Comparison of ENCODE assay signal across 21 mouse cellular contexts in the genomic region with DNA sequence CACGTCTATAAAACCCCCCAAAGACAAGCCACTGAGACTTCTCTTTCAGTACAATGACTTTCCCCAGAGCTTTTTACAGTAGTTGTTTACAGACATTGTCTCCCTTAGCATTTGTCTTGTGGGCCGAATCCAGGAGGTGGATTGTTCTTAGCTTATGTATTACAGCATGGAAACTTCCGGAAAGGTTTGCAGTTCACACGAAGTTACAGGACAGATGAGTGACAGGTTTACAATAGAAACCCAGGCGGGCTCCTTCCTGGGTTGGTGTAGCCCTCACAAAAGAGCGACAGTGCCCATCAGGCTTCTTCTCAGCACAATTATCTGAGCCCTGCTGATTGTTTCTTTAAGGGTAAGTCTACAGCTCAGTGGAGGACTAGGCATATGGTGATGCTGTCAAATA.
DNase-seq lines count a peak whose midpoint lies in the region; ATAC-seq and TF ChIP-seq lines count a peak whose summit lies in the region.
"Had no signal": no experiment of that assay in that cellular context is flagged by ENCODE, and none has a peak within 500 bp of the region (broad histone marks: within the 10 kb centered on the region; RNA-seq: fewer than 3 reads in every experiment).

No protein-coding gene starts in this region.

- H3K9ac ChIP-seq in lung, embryonic 14.5 days, result no peak overlapping the region
- no peak overlapping the region for H3K9ac ChIP-seq in lung, postnatal 0 days (replicated peaks; ENCODE audit: low read depth)
- H3K9ac ChIP-seq in CH12.LX (ENCODE audit: insufficient read depth, low read depth), result no peak overlapping the region
- H3K9ac ChIP-seq in forebrain, embryonic 14.5 days (ENCODE audit: low read length), result no peak overlapping the region
- H3K9ac ChIP-seq: embryonic facial prominence, embryonic 12.5 days; forebrain, embryonic 13.5 days had no signal

- no peak overlapping the region for H3K27ac ChIP-seq in lung, embryonic 14.5 days (ENCODE audit: low read depth)
- no peak overlapping the region for H3K27ac ChIP-seq in lung, postnatal 0 days (ENCODE audit: low read length)
- 0 out of 2 replicates have a peak overlapping the region, but pooled peaks have one; percentile 13 for H3K27ac ChIP-seq in CH12.LX (ENCODE audit: insufficient read depth, low read depth)
- no peak overlapping the region for H3K27ac ChIP-seq in forebrain, embryonic 14.5 days (ENCODE audit: low read depth, low read length)
- H3K27ac ChIP-seq: embryonic facial prominence, embryonic 10.5 days; embryonic facial prominence, embryonic 12.5 days; forebrain, embryonic 13.5 days had no signal

- no peaks in the 10 kb centered on the region for H3K9me3 ChIP-seq in lung, embryonic 14.5 days (ENCODE audit: low read depth, low read length)
- no peaks in the 10 kb centered on the region for H3K9me3 ChIP-seq in lung, postnatal 0 days (ENCODE audit: low read length)
- H3K9me3 ChIP-seq in CH12.LX (replicated peaks; ENCODE audit: low read length), result no peaks in the 10 kb centered on the region
- no peaks in the 10 kb centered on the region for H3K9me3 ChIP-seq in forebrain, embryonic 14.5 days (replicated peaks; ENCODE audit: control insufficient read depth, low read length)
- H3K9me3 ChIP-seq: embryonic facial prominence, embryonic 10.5 days; embryonic facial prominence, embryonic 12.5 days; forebrain, embryonic 13.5 days; G1E had no signal

- TF ChIP-seq POLR2A in CH12.LX (IDR thresholded peaks at IDR 0.05; ENCODE audit: low read depth, low read length), result no peak

- no peak overlapping the region for H3K4me2 ChIP-seq in lung, embryonic 14.5 days
- H3K4me2 ChIP-seq in lung, postnatal 0 days (replicated peaks; ENCODE audit: low read depth, low read length), result no peak overlapping the region
- H3K4me2 ChIP-seq in CH12.LX (ENCODE audit: insufficient read depth, low read depth, poor library complexity, severe bottlenecking), result no peak overlapping the region
- no peak overlapping the region for H3K4me2 ChIP-seq in forebrain, embryonic 14.5 days (ENCODE audit: low read length)
- H3K4me2 ChIP-seq: embryonic facial prominence, embryonic 12.5 days; forebrain, embryonic 13.5 days had no signal

- H3K4me1 ChIP-seq in lung, embryonic 14.5 days (ENCODE audit: insufficient read depth), result peaks cover 8% of the 10 kb centered on the region
- H3K4me1 ChIP-seq in lung, postnatal 0 days (ENCODE audit: insufficient read depth, low read depth, low read length), result peaks cover 7% of the 10 kb centered on the region; the same call in 1 of the 2 replicates
- peaks cover 20 to 50% of the 10 kb centered on the region in 2 experiments for H3K4me1 ChIP-seq in CH12.LX (ENCODE audit: control insufficient read depth in 1 of 2, insufficient read depth in 2 of 2)
- H3K4me1 ChIP-seq in forebrain, embryonic 14.5 days (ENCODE audit: control insufficient read depth, insufficient read depth, low read length), result peaks cover 13% of the 10 kb centered on the region

- WGBS in lung, embryonic 14.5 days, result 61% methylated on average over 6 of the region's 6 CpGs
- 55% methylated on average over 6 of the region's 6 CpGs for WGBS in lung, postnatal 0 days
- WGBS in forebrain, embryonic 14.5 days, result 50% methylated on average over 6 of the region's 6 CpGs

- TF ChIP-seq RAD21 in CH12.LX (IDR thresholded peaks at IDR 0.05; ENCODE audit: low read depth, low read length), result no peak

- H3K4me3 ChIP-seq in lung, embryonic 14.5 days (ENCODE audit: low read depth, low read length), result no peak overlapping the region
- no peak overlapping the region for H3K4me3 ChIP-seq in lung, postnatal 0 days (ENCODE audit: low read depth, low read length)
- H3K4me3 ChIP-seq in CH12.LX (replicated peaks in 1 of 3; ENCODE audit: low read depth in 2 of 3, low read length in 2 of 3, poor library complexity in 1 of 3), result no peak overlapping the region
- no peak overlapping the region for H3K4me3 ChIP-seq in forebrain, embryonic 14.5 days (ENCODE audit: low read depth, low read length)
- H3K4me3 ChIP-seq: embryonic facial prominence, embryonic 10.5 days; embryonic facial prominence, embryonic 12.5 days; forebrain, embryonic 13.5 days had no signal

- dilution Hi-C loops in CH12.LX (cut with MboI; ENCODE audit: extremely low pct_ligation_motif_present, extremely low pct_unique_long_range_greater_than_20kb, low sequenced_read_pairs), result no loop called here

- ATAC-seq in lung, embryonic 14.5 days (ENCODE audit: insufficient read depth), result no peak
- ATAC-seq in lung, postnatal 0 days, result peak; percentile 13; the same call in 1 of the 2 replicates
- ATAC-seq in forebrain, embryonic 14.5 days, result no peak
- ATAC-seq: activated CD4-positive, CD25-positive, alpha-beta regulatory T cell, adult 4 months; forebrain, embryonic 13.5 days; forebrain, embryonic 16.5 days; Patski had no signal

- peaks cover 3% of the 10 kb centered on the region for H3K79me2 ChIP-seq in CH12.LX (replicated peaks; ENCODE audit: control insufficient read depth, extremely low read depth, insufficient read depth, poor library complexity, severe bottlenecking)

- no peak for TF ChIP-seq CTCF in lung, embryonic 14.5 days (IDR thresholded peaks at IDR 0.05; ENCODE audit: low read depth)
- TF ChIP-seq CTCF in lung, postnatal 0 days (IDR thresholded peaks at IDR 0.05), result no peak
- TF ChIP-seq CTCF in CH12.LX (conservative IDR thresholded peaks at IDR 0.05 in 1 of 2, IDR thresholded peaks at IDR 0.05 in 1 of 2; ENCODE audit: low read depth in 2 of 2, low read length in 2 of 2), result no peak

- in situ Hi-C loops in CH12.LX (cut with MboI; ENCODE audit: low pct_ligation_motif_present, low pct_unique_long_range_greater_than_20kb, low sequenced_read_pairs), result no loop called here

- no peaks in the 10 kb centered on the region for H3K27me3 ChIP-seq in lung, embryonic 14.5 days (ENCODE audit: insufficient read depth, low read length)
- no peaks in the 10 kb centered on the region for H3K27me3 ChIP-seq in lung, postnatal 0 days (replicated peaks; ENCODE audit: insufficient read depth, low read length)
- H3K27me3 ChIP-seq in CH12.LX (replicated peaks), result no peaks in the 10 kb centered on the region
- no peaks in the 10 kb centered on the region for H3K27me3 ChIP-seq in forebrain, embryonic 14.5 days (replicated peaks; ENCODE audit: control insufficient read depth, insufficient read depth, low read length)
- H3K27me3 ChIP-seq: embryonic facial prominence, embryonic 12.5 days; forebrain, embryonic 13.5 days; Patski had no signal

- peak; percentile 89 for TF ChIP-seq EP300 in lung, postnatal 0 days (IDR thresholded peaks at IDR 0.05)
- no peak for TF ChIP-seq EP300 in CH12.LX (IDR thresholded peaks at IDR 0.05; ENCODE audit: low read length)

- DNase-seq in lung, embryonic 14.5 days, result peak; percentile 45
- DNase-seq in lung, postnatal 25 days (ENCODE audit: low spot score), result no peak
- peak; percentile 64 for DNase-seq in lung, postnatal 0 days (ENCODE audit: low spot score)
- DNase-seq in lung, adult 18-20 months, result no peak
- no peak for DNase-seq in CH12.LX (ENCODE audit: extremely low read depth)
- DNase-seq in forebrain, embryonic 14.5 days (ENCODE audit: low spot score), result no peak
- DNase-seq: adrenal gland, adult 8-10 months; adrenal gland, postnatal 14 days; adrenal gland, postnatal 36 days; cerebellum, adult 11-12 months; cerebellum, adult 2 months; cerebellum, adult 9-10 months; cerebellum, postnatal 10 days; cerebellum, postnatal 25 days had no signal

- no peaks in the 10 kb centered on the region for H3K36me3 ChIP-seq in lung, embryonic 14.5 days (ENCODE audit: insufficient read depth)
- H3K36me3 ChIP-seq in lung, postnatal 0 days (ENCODE audit: insufficient read depth, low read length), result no peaks in the 10 kb centered on the region
- H3K36me3 ChIP-seq in CH12.LX (replicated peaks in 1 of 2; ENCODE audit: control insufficient read depth in 1 of 2, insufficient read depth in 1 of 2, low read length in 1 of 2), result peaks cover 3 to 24% of the 10 kb centered on the region in 2 experiments
- no peaks in the 10 kb centered on the region for H3K36me3 ChIP-seq in forebrain, embryonic 14.5 days (ENCODE audit: control insufficient read depth, insufficient read depth, low read length)
- H3K36me3 ChIP-seq: embryonic facial prominence, embryonic 10.5 days; embryonic facial prominence, embryonic 12.5 days; G1E had no signal

TF ChIP-seq in CH12.LX, 34 proteins besides CTCF, POLR2A, EP300 and RAD21:
- TF ChIP-seq SIN3A (IDR thresholded peaks at IDR 0.05; ENCODE audit: low read length) (no peak), MAZ (IDR thresholded peaks at IDR 0.05; ENCODE audit: low read depth, low read length) (no peak), NRF1 (IDR thresholded peaks at IDR 0.05; ENCODE audit: low read depth, low read length) (no peak), ZMIZ1 (IDR thresholded peaks at IDR 0.05; ENCODE audit: low read depth, low read length) (no peak), UBTF (IDR thresholded peaks at IDR 0.05; ENCODE audit: low read depth, low read length) (no peak), ZNF384 (IDR thresholded peaks at IDR 0.05; ENCODE audit: low read depth, low read length) (no peak), ZC3H11A (IDR thresholded peaks at IDR 0.05; ENCODE audit: low read depth, low read length) (no peak), USF1 (IDR thresholded peaks at IDR 0.05; ENCODE audit: low read depth, low read length) (no peak), NELFE (IDR thresholded peaks at IDR 0.05; ENCODE audit: low read depth, low read length) (no peak), MEF2A (IDR thresholded peaks at IDR 0.05; ENCODE audit: borderline replicate concordance, low read depth, low read length) (no peak), KAT2A (IDR thresholded peaks at IDR 0.05; ENCODE audit: insufficient replicate concordance, low read length) (no peak)

Comparison
In these comparisons a context has a peak if more than half of its experiments do, and no peak if none do; other contexts are left out.
1. DNase-seq: peak in lung, embryonic 14.5 days (single experiment) and lung, postnatal 0 days (single experiment); none in lung, postnatal 25 days (single experiment), lung, adult 18-20 months (0 of 2), CH12.LX (single experiment) and forebrain, embryonic 14.5 days (single experiment).